Mouse (Mus musculus) hindbrain, embryonic 15.5 days (tissue): Measurements from ENCODE around the gene Akt3. TPM values are rescaled to one million over a fixed set of nuclear protein-coding genes. Genes with fewer than 3 reads are reported as not detected.
A peak's percentile ranks its signal among the peaks of the same experiment; 100 is the strongest.

Source experiments
- ATAC-seq: fragments of 200-750 bp; cut with Nextera tagmentation; 2 replicates; pipeline ENCODE4 v1.8.0; 2017; ENCODE audit warnings: low read depth, moderate number of reproducible peaks, moderate TSS enrichment; ENCODE audit not compliant: low FRiP score
- H3K27ac ChIP-seq: fragments of 300-500 bp; sonication (generic); replicated peaks from 2 replicates; pipeline ENCODE4 v1.5.1; 2015; ENCODE audit warnings: mild to moderate bottlenecking, inconsistent platforms
- H3K27me3 ChIP-seq: fragments of 300-500 bp; sonication (generic); 2 replicates; pipeline ENCODE4 v1.6.1; 2015; ENCODE audit warnings: control low read depth, inconsistent platforms
- H3K36me3 ChIP-seq: fragments of 300-500 bp; sonication (generic); 2 replicates; pipeline ENCODE4 v1.6.1; 2015; ENCODE audit warnings: control low read depth, inconsistent platforms
- H3K4me1 ChIP-seq: fragments of 300-500 bp; sonication (generic); replicated peaks from 2 replicates; pipeline ENCODE4 v1.6.1; 2015; ENCODE audit warnings: control low read depth, inconsistent platforms
- H3K4me2 ChIP-seq: fragments of 300-500 bp; sonication (generic); 2 replicates; pipeline ENCODE4 v1.6.1; 2015; ENCODE audit warnings: moderate library complexity, mild to moderate bottlenecking, inconsistent platforms
- H3K4me3 ChIP-seq: fragments of 300-500 bp; sonication (generic); 2 replicates; pipeline ENCODE4 v1.5.1; 2015; ENCODE audit warnings: mild to moderate bottlenecking, inconsistent platforms
- H3K9ac ChIP-seq: fragments of 300-500 bp; sonication (generic); 2 replicates; pipeline ENCODE4 v1.6.1; 2015; ENCODE audit warnings: inconsistent platforms
- H3K9me3 ChIP-seq: fragments of 300-500 bp; sonication (generic); 2 replicates; pipeline ENCODE4 v1.6.1; 2016; ENCODE audit warnings: control low read depth, inconsistent platforms
- WGBS: fragments of 180-500 bp; shearing (Covaris S2); methylation state at CpG from one replicate; pipeline ENCODE4 v1.1.7; 2015; 5-methylcytosine and 5-hydroxymethylcytosine counted together
- polyA plus RNA-seq: library from polyadenylated mRNA; unstranded; fragments of >200 nt; fragmentation: Nextera tagmentation; extraction: Ambion mirVana; gene quantifications from 2 replicates; pipeline ENCODE4 v1.2.1, GENCODE M21; 2015

The Akt3 gene
- polyA plus RNA-seq, 1 experiment from 2014 or later: 21.4 TPM

DNA sequence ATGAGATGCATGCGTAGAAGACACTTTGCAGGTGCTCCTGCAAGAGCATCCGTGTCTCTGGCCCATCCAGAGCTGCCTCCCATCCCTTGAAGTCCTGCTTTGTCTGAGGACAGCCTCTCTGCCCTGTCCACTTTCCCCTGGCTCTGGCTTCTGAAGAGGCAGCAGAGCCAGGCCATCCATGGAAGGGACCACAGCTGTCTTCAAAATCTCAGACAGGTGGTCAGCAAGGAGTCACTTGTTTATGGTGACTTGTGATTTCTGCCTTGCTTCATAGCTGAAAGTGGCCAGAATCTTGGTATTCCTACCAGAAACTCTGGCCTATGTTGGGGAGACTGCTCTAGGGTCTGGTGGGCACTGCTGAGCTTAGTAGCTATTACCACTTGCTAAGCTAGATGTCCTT is 241.3 kb downstream of the Akt3 start:
- no peaks in the 10 kb centered on the region for H3K36me3 ChIP-seq
- no peak for ATAC-seq
- no peak overlapping the region for H3K4me3 ChIP-seq
- H3K9ac ChIP-seq: no peak overlapping the region
- H3K27me3 ChIP-seq: no peaks in the 10 kb centered on the region
- H3K27ac ChIP-seq: no peak overlapping the region
- no peak overlapping the region for H3K4me2 ChIP-seq
- H3K4me1 ChIP-seq: peaks cover 33% of the 10 kb centered on the region
- no peaks in the 10 kb centered on the region for H3K9me3 ChIP-seq
- 90% methylated on average over 2 of the region's 2 CpGs for WGBS

DNA sequence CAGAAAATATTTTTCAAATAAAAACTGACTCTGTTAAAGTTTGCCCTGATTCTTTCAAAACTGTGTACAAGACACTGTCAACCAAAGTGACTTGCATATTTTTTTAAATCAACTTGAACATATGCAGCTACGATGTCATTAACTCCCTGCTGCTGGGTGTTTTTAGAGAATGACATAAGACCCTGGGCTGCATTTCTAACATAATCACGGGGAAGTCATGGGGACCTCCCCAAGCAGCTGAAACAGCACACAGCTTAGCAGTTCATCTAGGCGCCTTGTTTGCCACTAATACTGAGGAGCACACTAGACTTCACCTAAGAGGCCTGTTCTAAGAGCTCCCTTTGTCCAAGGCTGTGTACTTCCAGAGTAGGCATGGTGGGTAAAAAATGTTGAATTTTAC is 242.1 kb downstream of the Akt3 start:
- 29% methylated on average over 3 of the region's 3 CpGs for WGBS
- H3K36me3 ChIP-seq: no peaks in the 10 kb centered on the region
- H3K4me1 ChIP-seq: peaks cover 40% of the 10 kb centered on the region
- no peak overlapping the region for H3K4me3 ChIP-seq
- no peak overlapping the region for H3K27ac ChIP-seq
- H3K27me3 ChIP-seq: no peaks in the 10 kb centered on the region
- no peak overlapping the region for H3K4me2 ChIP-seq
- H3K9ac ChIP-seq: no peak overlapping the region
- ATAC-seq: no peak
- H3K9me3 ChIP-seq: no peaks in the 10 kb centered on the region

DNA sequence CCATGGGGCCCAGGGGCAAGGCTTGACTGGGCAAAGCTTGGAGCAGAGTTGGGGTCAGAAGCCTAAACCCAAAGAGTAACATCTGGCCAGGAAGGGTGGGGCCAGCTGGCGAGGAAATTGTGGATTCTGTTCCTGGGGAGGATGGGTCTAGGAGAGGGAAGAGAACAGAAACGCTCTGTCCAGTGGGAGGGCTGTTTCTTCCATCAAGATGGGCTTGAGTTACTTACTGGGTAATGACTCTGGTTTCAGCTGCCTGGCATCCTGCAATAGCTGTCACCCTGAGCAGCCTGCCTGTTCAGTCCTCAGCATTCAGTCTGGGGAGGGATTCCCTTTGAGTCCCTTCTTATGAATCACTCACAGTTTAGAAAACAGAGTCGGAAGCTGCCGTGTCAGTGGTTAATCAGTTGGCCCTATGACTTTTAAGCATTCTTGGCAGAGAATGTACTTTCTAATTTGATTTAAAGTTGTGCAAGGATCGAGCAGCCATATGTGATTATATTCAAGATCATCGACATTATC is 243.0 kb downstream of the Akt3 start:
- Histone ChIP-seq H3K9me3 (no peaks in the 10 kb centered on the region), H3K27ac (peak overlapping the region; percentile 71), H3K27me3 (no peaks in the 10 kb centered on the region), H3K36me3 (no peaks in the 10 kb centered on the region), H3K4me1 (peaks cover 49% of the 10 kb centered on the region), H3K4me3 (no peak overlapping the region), H3K4me2 (no peak overlapping the region), H3K9ac (no peak overlapping the region)
- ATAC-seq: no peak
- WGBS: 51% methylated on average over 6 of the region's 6 CpGs

DNA sequence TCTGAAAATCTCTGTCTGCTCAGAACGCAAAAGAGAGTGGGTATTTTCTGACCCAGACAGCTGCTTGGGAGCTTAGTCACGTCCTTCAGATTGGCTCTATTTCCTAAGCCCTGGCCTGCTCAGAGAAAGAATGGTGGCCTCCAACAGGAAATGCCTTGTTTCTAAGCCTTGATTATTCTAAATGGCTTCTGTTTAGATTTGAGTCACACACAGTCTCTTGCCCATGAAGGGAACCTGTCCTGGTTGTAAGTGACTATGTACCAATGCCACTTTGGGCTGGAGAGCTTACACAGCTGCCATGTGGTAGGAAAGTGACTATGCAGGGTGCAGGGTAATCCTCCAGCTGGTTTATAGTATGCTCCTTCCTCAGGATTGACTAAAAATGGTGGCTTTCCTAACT is 243.7 kb downstream of the Akt3 start:
- Histone ChIP-seq H3K9me3 (no peaks in the 10 kb centered on the region), H3K4me1 (peaks cover 54% of the 10 kb centered on the region), H3K36me3 (no peaks in the 10 kb centered on the region), H3K27ac (peak overlapping the region; percentile 71), H3K27me3 (no peaks in the 10 kb centered on the region), H3K4me2 (no peak overlapping the region), H3K9ac (no peak overlapping the region), H3K4me3 (no peak overlapping the region)
- ATAC-seq: peak; percentile 31
- 52% methylated on average over 2 of the region's 2 CpGs for WGBS

DNA sequence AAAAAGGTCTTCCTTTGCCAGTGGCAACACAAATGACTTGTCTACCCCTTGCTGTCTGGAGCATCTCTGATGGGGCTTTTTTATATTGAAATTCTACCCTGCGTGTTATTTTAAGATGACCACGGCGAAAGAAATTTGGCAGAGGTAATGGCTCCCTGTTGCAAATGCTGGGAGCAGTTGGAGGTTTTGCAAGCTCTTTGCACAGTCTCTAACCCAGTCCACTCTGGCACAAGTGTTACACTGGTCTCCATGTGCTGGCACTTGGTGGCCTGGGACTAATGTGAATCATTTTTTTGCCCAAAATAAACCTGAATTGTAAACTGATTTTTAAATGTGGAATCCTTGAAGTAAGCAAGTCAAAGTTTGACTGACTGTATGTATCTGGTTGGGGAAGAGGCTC is 244.2 kb downstream of the Akt3 start:
- Histone ChIP-seq H3K9ac (no peak overlapping the region), H3K4me3 (no peak overlapping the region), H3K27me3 (no peaks in the 10 kb centered on the region), H3K36me3 (no peaks in the 10 kb centered on the region), H3K27ac (peak overlapping the region; percentile 71), H3K4me2 (no peak overlapping the region), H3K9me3 (no peaks in the 10 kb centered on the region), H3K4me1 (peaks cover 54% of the 10 kb centered on the region)
- ATAC-seq: no peak
- WGBS: 65% methylated on average over 3 of the region's 3 CpGs

DNA sequence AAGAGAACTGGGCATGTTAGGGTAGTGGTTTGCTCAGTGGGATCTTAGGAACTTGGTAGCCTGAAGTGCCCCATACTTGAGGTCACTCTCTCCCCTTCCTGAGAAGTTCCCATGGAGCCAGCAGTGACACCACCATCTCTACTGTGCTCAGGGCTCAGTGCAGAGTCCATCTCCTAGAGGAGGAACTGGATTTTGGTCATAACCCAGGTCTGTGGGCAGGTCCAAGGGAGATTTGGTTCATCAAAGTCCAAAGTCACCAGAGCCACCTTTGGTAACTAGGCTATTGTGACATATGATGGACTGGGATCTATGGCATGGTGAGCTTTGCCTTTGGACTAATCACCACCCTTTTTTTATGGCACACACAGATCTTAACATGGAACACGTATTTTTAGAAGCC is 244.7 kb downstream of the Akt3 start:
- no peak overlapping the region for H3K27ac ChIP-seq
- peaks cover 54% of the 10 kb centered on the region for H3K4me1 ChIP-seq
- no peak overlapping the region for H3K4me3 ChIP-seq
- no peaks in the 10 kb centered on the region for H3K27me3 ChIP-seq
- 83% methylated on average over 1 of the region's 1 CpGs for WGBS
- H3K9ac ChIP-seq: no peak overlapping the region
- H3K36me3 ChIP-seq: no peaks in the 10 kb centered on the region
- no peaks in the 10 kb centered on the region for H3K9me3 ChIP-seq
- H3K4me2 ChIP-seq: no peak overlapping the region
- no peak for ATAC-seq

DNA sequence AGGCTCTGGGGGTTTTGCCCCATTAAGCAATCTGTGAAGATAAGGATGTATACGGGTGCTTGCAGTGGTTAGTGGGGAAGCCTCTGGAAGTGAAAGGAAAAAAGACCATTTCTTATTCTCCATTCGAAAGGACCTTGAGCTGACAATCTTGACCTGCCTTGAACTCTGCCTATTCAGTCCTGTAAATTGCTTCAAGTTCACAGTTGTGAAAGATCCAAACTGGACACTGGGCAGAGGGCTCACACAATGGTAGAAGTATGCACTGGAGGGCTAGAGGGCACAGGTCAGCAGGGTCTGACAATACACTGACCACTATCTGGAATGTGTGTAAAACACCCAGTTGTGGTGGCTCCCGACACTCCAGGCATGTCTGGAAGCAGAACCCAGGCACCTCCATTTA is 245.2 kb downstream of the Akt3 start:
- Histone ChIP-seq H3K36me3 (no peaks in the 10 kb centered on the region), H3K9me3 (no peaks in the 10 kb centered on the region), H3K9ac (no peak overlapping the region), H3K4me2 (no peak overlapping the region), H3K4me3 (no peak overlapping the region), H3K4me1 (peaks cover 54% of the 10 kb centered on the region), H3K27ac (no peak overlapping the region), H3K27me3 (no peaks in the 10 kb centered on the region)
- ATAC-seq: no peak
- 36% methylated on average over 3 of the region's 3 CpGs for WGBS

DNA sequence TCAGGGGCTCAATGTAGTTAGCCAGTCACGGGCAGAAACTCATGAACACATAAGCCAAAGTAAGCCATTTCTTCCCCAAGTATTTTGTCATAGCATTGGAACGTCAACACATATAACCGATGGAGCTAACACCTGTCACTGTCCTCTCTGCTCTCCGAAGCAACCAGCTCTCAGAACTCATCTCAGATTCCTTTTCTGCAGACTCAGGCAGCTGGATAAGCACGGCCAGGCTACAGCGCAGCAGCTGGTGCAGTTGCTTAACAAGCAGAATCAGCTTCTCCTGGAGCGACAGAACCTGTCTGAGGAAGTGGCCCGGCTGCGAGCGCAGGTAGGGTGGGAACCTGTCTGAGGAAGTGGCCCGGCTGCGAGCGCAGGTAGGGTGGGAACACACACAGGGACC is 246.3 kb downstream of the Akt3 start:
- Histone ChIP-seq H3K27ac (peak overlapping the region; percentile 39; the same call in 1 of the 2 replicates), H3K27me3 (no peaks in the 10 kb centered on the region), H3K4me2 (no peak overlapping the region), H3K9ac (no peak overlapping the region), H3K4me1 (peaks cover 54% of the 10 kb centered on the region), H3K4me3 (no peak overlapping the region), H3K36me3 (no peaks in the 10 kb centered on the region), H3K9me3 (no peaks in the 10 kb centered on the region)
- peak; percentile 5; the same call in 1 of the 2 replicates for ATAC-seq
- WGBS: 79% methylated on average over 13 of the region's 13 CpGs

DNA sequence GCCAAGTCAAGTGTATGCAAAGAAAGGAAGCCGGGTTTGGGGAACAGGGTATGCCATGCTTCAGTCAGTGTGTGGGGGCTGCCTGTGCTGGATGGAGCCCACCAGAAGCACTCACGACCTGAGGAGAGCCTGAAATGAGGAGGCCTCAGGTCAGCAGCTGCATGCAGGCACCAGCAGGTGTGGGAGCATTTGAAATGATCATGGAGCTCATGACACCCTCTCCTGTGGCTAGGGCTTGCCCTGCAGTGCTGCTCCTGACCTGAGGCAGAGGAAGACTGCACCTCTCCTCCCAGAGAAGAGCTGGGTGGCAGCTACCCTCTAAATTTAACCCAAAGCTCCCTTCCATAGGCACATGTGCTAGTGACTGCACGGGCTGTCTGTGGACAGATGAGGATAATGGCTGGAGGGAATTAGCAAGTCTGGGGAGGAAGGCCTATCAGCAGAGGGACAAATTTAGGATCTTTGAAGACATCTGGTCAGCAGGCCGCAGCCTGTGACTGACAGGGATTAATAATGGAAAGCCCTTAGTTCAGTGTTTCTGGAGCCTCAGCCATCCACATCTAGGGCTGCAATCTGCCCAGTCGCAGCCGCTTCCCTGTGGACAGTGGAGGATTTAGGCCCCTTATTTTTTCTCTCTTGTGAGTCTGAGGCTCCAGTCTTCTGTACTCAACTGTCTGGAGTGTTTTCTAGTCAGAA is 247.2 kb downstream of the Akt3 start:
- H3K27me3 ChIP-seq: no peaks in the 10 kb centered on the region
- no peak overlapping the region for H3K4me3 ChIP-seq
- no peak for ATAC-seq
- 50% methylated on average over 6 of the region's 6 CpGs for WGBS
- peak overlapping the region; percentile 39 for H3K27ac ChIP-seq
- no peak overlapping the region for H3K4me2 ChIP-seq
- H3K9me3 ChIP-seq: no peaks in the 10 kb centered on the region
- peaks cover 45% of the 10 kb centered on the region for H3K4me1 ChIP-seq
- H3K36me3 ChIP-seq: no peaks in the 10 kb centered on the region
- no peak overlapping the region for H3K9ac ChIP-seq

DNA sequence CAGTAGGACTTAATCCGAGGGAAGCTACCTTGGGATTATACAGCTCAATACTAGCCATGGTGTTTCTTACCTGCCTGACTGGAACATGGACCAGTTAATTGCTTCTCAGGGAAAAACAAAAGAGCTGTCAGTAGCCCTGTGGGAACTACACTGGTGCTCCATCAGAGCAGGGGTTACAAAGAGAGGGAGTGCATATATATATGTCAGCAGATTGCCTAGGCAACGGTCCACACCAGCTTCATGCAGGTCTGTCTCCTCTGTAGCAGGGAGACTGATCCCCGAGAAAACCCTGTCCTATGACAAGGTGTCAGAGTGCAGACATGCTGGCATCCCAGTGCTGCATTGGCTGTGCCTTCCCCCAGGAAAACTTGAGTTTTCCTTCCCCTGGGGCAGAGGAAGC is 248.0 kb downstream of the Akt3 start:
- Histone ChIP-seq H3K27ac (peak overlapping the region; percentile 10; the same call in 1 of the 2 replicates), H3K9ac (no peak overlapping the region), H3K4me1 (peaks cover 40% of the 10 kb centered on the region), H3K27me3 (no peaks in the 10 kb centered on the region), H3K36me3 (no peaks in the 10 kb centered on the region), H3K9me3 (no peaks in the 10 kb centered on the region), H3K4me3 (no peak overlapping the region), H3K4me2 (no peak overlapping the region)
- 17% methylated on average over 3 of the region's 3 CpGs for WGBS
- peak; percentile 35; the same call in 1 of the 2 replicates for ATAC-seq

DNA sequence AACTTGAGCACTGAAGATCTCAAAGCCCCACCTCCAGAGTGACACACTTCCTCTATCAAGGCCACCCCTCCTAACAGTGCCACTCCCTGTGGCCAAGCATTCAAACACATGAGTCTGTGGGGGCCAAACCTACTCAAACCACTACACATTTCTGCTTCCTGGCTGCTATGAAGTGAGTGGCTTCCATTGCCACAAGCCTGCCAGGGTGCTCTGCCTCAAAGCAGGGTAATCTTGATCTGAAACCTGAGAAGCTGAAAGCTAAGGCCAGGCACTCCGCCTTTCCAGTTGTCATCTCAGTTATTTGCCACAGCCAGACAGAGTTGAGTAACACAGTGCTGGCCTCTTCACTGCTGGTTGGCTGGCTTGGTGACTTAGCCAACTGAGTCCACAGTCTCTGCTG is 249.2 kb downstream of the Akt3 start:
- Histone ChIP-seq H3K9ac (no peak overlapping the region), H3K27me3 (no peaks in the 10 kb centered on the region), H3K4me1 (peaks cover 35% of the 10 kb centered on the region), H3K4me2 (no peak overlapping the region), H3K36me3 (no peaks in the 10 kb centered on the region), H3K27ac (no peak overlapping the region), H3K4me3 (no peak overlapping the region), H3K9me3 (no peaks in the 10 kb centered on the region)
- 92% methylated on average over 1 of the region's 1 CpGs for WGBS
- no peak for ATAC-seq

DNA sequence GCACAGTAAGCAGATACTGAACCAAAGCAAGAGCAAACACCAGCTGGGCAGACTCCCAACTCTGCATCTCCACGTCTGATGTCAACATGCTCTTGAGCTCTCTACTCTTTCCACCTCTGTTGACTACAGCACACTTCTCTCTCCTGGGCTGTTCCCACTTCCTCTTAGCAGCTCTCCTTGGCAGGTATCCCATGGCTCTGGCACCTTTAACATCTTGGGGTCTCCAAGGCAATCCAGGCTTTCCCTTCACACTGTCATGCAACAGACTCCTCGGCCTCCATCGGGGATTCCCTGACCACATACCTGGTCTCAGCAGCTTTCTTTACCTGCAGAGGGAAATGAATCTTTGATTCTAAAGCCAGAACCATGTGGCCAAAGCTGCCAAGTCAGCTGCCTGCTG is 250.6 kb downstream of the Akt3 start:
- Histone ChIP-seq H3K9me3 (no peaks in the 10 kb centered on the region), H3K9ac (no peak overlapping the region), H3K4me1 (peaks cover 43% of the 10 kb centered on the region), H3K27me3 (no peaks in the 10 kb centered on the region), H3K27ac (no peak overlapping the region), H3K36me3 (no peaks in the 10 kb centered on the region), H3K4me2 (no peak overlapping the region), H3K4me3 (no peak overlapping the region)
- WGBS: 87% methylated on average over 3 of the region's 3 CpGs
- no peak for ATAC-seq
